Mouse (Mus musculus) brain, embryonic 14.5 days (tissue): ENCODE results near the gene Anp32e.

Source experiments
- CTCF ChIP-seq: fragments of 200-500 bp; IDR thresholded peaks from 2 replicates; pipeline ENCODE4 v1.5.1; 2012; ENCODE audit warnings: inconsistent platforms, mild to moderate bottlenecking, moderate library complexity, borderline replicate concordance; ENCODE audit not compliant: insufficient read depth, insufficient read length; ENCODE audit errors: extremely low read depth
- POLR2A ChIP-seq: fragments of 200-500 bp; IDR thresholded peaks from 2 replicates; pipeline ENCODE4 v1.6.1; 2012; ENCODE audit warnings: mild to moderate bottlenecking, inconsistent platforms, borderline replicate concordance; ENCODE audit not compliant: poor library complexity, insufficient read depth, insufficient read length, severe bottlenecking; ENCODE audit errors: extremely low read depth

DNA sequence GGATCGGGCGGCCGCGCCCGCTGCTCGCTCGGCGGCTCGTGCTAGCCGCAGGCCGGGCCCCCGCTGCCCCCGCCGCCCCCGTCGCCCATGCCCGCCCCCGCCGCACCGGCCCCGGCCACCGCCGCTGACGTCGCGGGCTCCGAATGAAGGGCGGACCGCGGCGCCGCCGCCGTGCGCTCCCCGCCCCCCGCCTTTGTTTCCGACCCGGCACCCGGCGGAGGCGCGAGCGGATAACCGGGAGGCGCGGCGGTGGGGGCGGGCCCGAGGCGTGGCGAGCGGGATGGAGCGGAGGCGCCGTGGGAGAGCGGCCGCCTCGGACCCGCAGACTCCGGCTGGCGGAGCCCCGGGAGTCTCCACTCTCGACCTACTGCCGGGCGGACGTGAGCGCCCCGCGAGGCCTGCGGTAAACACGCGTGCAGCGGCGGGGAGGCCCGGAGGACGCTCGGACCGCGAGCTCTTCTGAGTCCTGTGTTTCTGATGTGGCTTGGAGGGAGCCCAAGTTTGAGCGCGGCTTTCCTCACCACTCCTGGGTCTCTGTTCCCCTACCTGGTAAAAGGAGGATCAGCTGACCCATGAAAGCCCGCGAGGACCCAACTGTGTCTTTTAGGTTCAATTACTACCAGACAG lies 66.9 kb downstream of the Anp32e start, which contains the start of gene Plekho1:
- 0 out of 2 replicates have a peak, but pooled peaks have one; percentile 1 for TF ChIP-seq CTCF
- peak; percentile 88 for TF ChIP-seq POLR2A
